Mouse (Mus musculus) CH12.LX (cell line): ENCODE measurements around the gene Mansc4.
A peak's percentile ranks its signal among the peaks of the same experiment; 100 is the strongest.

Experiments
- CHD1 ChIP-seq: IDR thresholded peaks from 2 replicates; pipeline ENCODE4 v1.6.1; 2012; ENCODE audit warnings: low read depth, low read length, improper control_type of control experiment, inconsistent platforms
- CTCF ChIP-seq, 2 experiments: IDR thresholded peaks in 1 of 2; conservative IDR thresholded peaks in 1 of 2; 2 replicates each; pipeline ENCODE4 v1.5.1; 2011 to 2012; ENCODE audit warnings: low read depth in 2 of 2, low read length in 2 of 2, improper control_type of control experiment in 1 of 2, inconsistent platforms in 1 of 2, mild to moderate bottlenecking in 1 of 2, moderate library complexity in 1 of 2
- HCFC1 ChIP-seq: IDR thresholded peaks from 2 replicates; pipeline ENCODE4 v1.6.1; 2012; ENCODE audit warnings: low read depth, mild to moderate bottlenecking, inconsistent platforms, low read length, improper control_type of control experiment
- KAT2A ChIP-seq: IDR thresholded peaks from 2 replicates; pipeline ENCODE4 v1.6.1; 2012; ENCODE audit warnings: low read length, improper control_type of control experiment, inconsistent platforms; ENCODE audit not compliant: insufficient replicate concordance
- TCF12 ChIP-seq: IDR thresholded peaks from 2 replicates; pipeline ENCODE4 v1.6.1; 2014; ENCODE audit warnings: low read depth, mild to moderate bottlenecking, inconsistent platforms, low read length, improper control_type of control experiment

GRCm38 (mm10) chr6:147116579-147116978 lies 29.7 kb upstream of the Mansc4 start:
- TF ChIP-seq CHD1 (no peak), HCFC1 (no peak), KAT2A (no peak), CTCF (conservative IDR thresholded peaks at IDR 0.05 in 1 of 2, IDR thresholded peaks at IDR 0.05 in 1 of 2; ENCODE audit: low read depth in 2 of 2, low read length in 2 of 2) (peak; percentile 62 to 70), TCF12 (0 out of 2 replicates have a peak, but pooled peaks have one; percentile 31)
